ENCODE assay signal across 8 mouse cellular contexts in the genomic region with DNA sequence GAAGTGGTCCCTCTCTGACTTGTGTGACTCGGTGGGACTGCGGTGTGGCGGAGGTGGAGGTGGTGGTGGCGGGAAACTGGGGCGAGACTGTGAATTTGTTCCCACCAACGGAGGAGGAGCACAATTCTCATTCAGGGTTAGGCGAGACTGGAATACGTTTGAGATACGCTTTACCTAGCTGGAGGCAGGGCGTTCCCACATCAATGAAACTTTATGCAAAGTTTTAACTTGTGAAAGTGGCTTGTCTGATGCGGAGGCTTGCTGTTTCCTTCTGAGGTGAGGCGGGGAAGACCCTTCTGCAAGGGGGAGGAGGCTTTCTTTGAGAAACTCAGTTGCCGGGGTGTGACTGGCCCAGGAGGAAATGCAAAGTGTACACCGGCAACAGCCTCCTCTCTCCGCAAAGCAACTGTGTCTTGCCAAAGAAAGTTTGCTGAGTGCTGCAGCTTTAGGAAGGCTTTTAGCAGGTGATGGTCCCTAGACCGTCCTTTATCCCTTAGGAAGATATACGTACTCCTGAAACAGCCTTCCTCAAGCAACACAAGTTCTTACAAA. TPM values are rescaled to one million over a fixed set of nuclear protein-coding genes. Genes with fewer than 3 reads are reported as not detected.
DNase-seq lines count a peak whose midpoint lies in the region; ATAC-seq lines count a peak whose summit lies in the region.

No protein-coding gene starts in this region.

- H3K4me3 ChIP-seq in embryonic facial prominence, embryonic 13.5 days = peak overlapping the region; percentile 78

- H3K4me2 ChIP-seq in embryonic facial prominence, embryonic 13.5 days = peak overlapping the region; percentile 92

- H3K27ac ChIP-seq in embryonic facial prominence, embryonic 13.5 days = peak overlapping the region; percentile 82; the same call in 1 of the 2 replicates

- ATAC-seq in embryonic facial prominence, embryonic 13.5 days (ENCODE audit: insufficient number of reproducible peaks, insufficient read depth, low FRiP score, low TSS enrichment, low read depth) = no peak
- peak; percentile 46 for ATAC-seq in megakaryocyte progenitor cell, adult 5-6 weeks (replicated peaks; ENCODE audit: poor library complexity)

- H3K4me1 ChIP-seq in embryonic facial prominence, embryonic 13.5 days = peaks cover 22% of the 10 kb centered on the region

- peak; percentile 14 for DNase-seq in gastrocnemius, postnatal 25 days
- DNase-seq in gastrocnemius, postnatal 4 days (ENCODE audit: low spot score in 2 of 2) = no peak
- peak; percentile 77 for DNase-seq in CD8-positive naive resting alpha-beta T cell, adult 2 months (ENCODE audit: low read depth in 2 of 2, low spot score in 2 of 2)
- DNase-seq in hindlimb bud, embryonic 11.5 days (ENCODE audit: extremely low spot score, low read depth, low spot score) = peak; percentile 8
- DNase-seq in telencephalon, adult 2 months (ENCODE audit: low read depth, low spot score) = peak; percentile 9
- no peak for DNase-seq in left cerebral cortex, adult 8-10 months (ENCODE audit: low spot score in 2 of 2)

- H3K9ac ChIP-seq in embryonic facial prominence, embryonic 13.5 days = peak overlapping the region; percentile 84

- WGBS in embryonic facial prominence, embryonic 13.5 days = 2% methylated on average over 17 of the region's 17 CpGs

- H3K27me3 ChIP-seq in embryonic facial prominence, embryonic 13.5 days = no peaks in the 10 kb centered on the region

- H3K9me3 ChIP-seq in embryonic facial prominence, embryonic 13.5 days = no peaks in the 10 kb centered on the region

- H3K36me3 ChIP-seq in embryonic facial prominence, embryonic 13.5 days = no peaks in the 10 kb centered on the region

RNA-seq across cellular contexts. Expression of gene Gpd2, which starts 1.3 kb away (rescaled TPM):
- 100 to 1,000 TPM; 193 to 197 TPM for total RNA-seq in gastrocnemius, postnatal 25 days (2021)
- 10 to 100 TPM; 43.6 to 57.0 TPM for total RNA-seq in gastrocnemius, postnatal 4 days (2021)
- polyA plus RNA-seq in embryonic facial prominence, embryonic 13.5 days (2015; fragmentation: Nextera tagmentation; extraction: Ambion mirVana) = 14.4 and 15.2 TPM in 2 replicates
- total RNA-seq in megakaryocyte progenitor cell, adult 5-6 weeks (2015) = 22.5 and 23.5 TPM in 2 replicates
- total RNA-seq in megakaryocyte progenitor cell, adult 5-6 weeks (2017) = 27.9 and 32.5 TPM in 2 replicates
- 100 to 1,000 TPM in 2 of 4 experiments, 10 to 100 TPM in 2; 88.2 to 103 (median 100.0) TPM for total RNA-seq in left cerebral cortex, adult 8-10 months (2022)

Comparison
In these comparisons a context has a peak if more than half of its experiments do, and no peak if none do; other contexts are left out.
1. DNase-seq: peak in gastrocnemius, postnatal 25 days (single experiment), CD8-positive naive resting alpha-beta T cell, adult 2 months (2 of 2), hindlimb bud, embryonic 11.5 days (single experiment) and telencephalon, adult 2 months (single experiment); none in gastrocnemius, postnatal 4 days (0 of 2) and left cerebral cortex, adult 8-10 months (0 of 2).